Comparison of ENCODE assay signal across 27 mouse cellular contexts in the genomic region with DNA sequence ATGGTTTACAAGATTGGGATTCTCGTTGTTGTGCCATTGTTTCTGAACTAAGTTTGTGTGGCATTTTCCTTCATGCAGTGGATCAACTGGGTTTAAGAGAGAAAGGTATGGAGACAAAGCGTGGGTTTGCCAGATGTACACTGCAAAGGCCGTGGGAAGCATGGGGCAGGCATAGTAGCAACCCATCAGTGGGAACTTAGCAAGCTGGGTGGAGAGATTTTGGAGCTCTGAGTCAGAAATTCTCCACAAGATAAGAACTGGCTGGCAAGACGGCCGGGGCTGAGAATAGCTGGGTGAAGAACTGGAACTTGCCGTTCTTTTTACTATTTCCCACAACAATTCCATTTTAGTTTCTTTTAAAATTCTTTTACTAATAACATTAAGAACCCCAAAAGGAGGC. TPM values are rescaled to one million over a fixed set of nuclear protein-coding genes. Genes with fewer than 3 reads are reported as not detected.
DNase-seq lines count a peak whose midpoint lies in the region; ATAC-seq and TF ChIP-seq lines count a peak whose summit lies in the region.
"Had no signal": no experiment of that assay in that cellular context is flagged by ENCODE, and none has a peak within 500 bp of the region (broad histone marks: within the 10 kb centered on the region; RNA-seq: fewer than 3 reads in every experiment).

No protein-coding gene starts in this region.

- no peaks in the 10 kb centered on the region for H3K27me3 ChIP-seq in heart, embryonic 11.5 days (ENCODE audit: control insufficient read depth, insufficient read depth, low read length)
- H3K27me3 ChIP-seq in myocyte (ENCODE audit: control insufficient read depth, insufficient read depth, insufficient read length): no peaks in the 10 kb centered on the region
- H3K27me3 ChIP-seq in midbrain, embryonic 14.5 days (ENCODE audit: control insufficient read depth, insufficient read depth, low read length): no peaks in the 10 kb centered on the region
- H3K27me3 ChIP-seq: CH12.LX; embryonic facial prominence, embryonic 13.5 days; embryonic facial prominence, embryonic 15.5 days; forebrain, embryonic 13.5 days; forebrain, embryonic 15.5 days had no signal

- ATAC-seq in heart, embryonic 11.5 days (replicated peaks; ENCODE audit: insufficient number of reproducible peaks, low FRiP score, low TSS enrichment): no peak
- ATAC-seq in midbrain, embryonic 14.5 days (ENCODE audit: low FRiP score, low TSS enrichment): no peak
- ATAC-seq: CD4-positive, CD25-positive, alpha-beta regulatory T cell, adult 4 months; forebrain, embryonic 13.5 days; forebrain, embryonic 15.5 days; forebrain, postnatal 0 days had no signal

- peak; percentile 40 for DNase-seq in heart, adult 11 months
- DNase-seq in right cerebral cortex, adult 18-20 months: peak; percentile 15
- no peak for DNase-seq in right cerebral cortex, postnatal 14 days
- DNase-seq in NIH3T3 (ENCODE audit: low read depth): peak; percentile 50
- DNase-seq in midbrain, embryonic 14.5 days: no peak
- DNase-seq in embryo, embryonic 10 days (ENCODE audit: low spot score): no peak
- DNase-seq: adrenal gland, adult 2 months; adrenal gland, postnatal 10 days; adrenal gland, postnatal 25 days; B cell, adult 2 months; cerebellum, adult 11-12 months; cerebellum, adult 2 months; cerebellum, adult 9-10 months; cerebellum, postnatal 10 days; cerebellum, postnatal 25 days; embryo, embryonic 11 days; forebrain, postnatal 0 days had no signal

- no peaks in the 10 kb centered on the region for H3K4me1 ChIP-seq in heart, embryonic 11.5 days (ENCODE audit: control insufficient read depth, insufficient read depth, low read length)
- no peaks in the 10 kb centered on the region for H3K4me1 ChIP-seq in midbrain, embryonic 14.5 days (ENCODE audit: control insufficient read depth, insufficient read depth, low read length)
- H3K4me1 ChIP-seq: embryonic facial prominence, embryonic 13.5 days; embryonic facial prominence, embryonic 15.5 days; forebrain, embryonic 13.5 days; forebrain, embryonic 15.5 days had no signal

- 48% methylated on average over 6 of the region's 6 CpGs for WGBS in heart, embryonic 11.5 days (ENCODE audit: insufficient replicate concordance)
- 89% methylated on average over 6 of the region's 6 CpGs for WGBS in midbrain, embryonic 14.5 days

- no peak overlapping the region for H3K4me3 ChIP-seq in heart, embryonic 11.5 days (ENCODE audit: low read depth, low read length)
- no peak overlapping the region for H3K4me3 ChIP-seq in myocyte
- no peak overlapping the region for H3K4me3 ChIP-seq in midbrain, embryonic 14.5 days (replicated peaks; ENCODE audit: low read depth, low read length)
- H3K4me3 ChIP-seq: embryonic facial prominence, embryonic 13.5 days; embryonic facial prominence, embryonic 15.5 days; erythroblast, embryonic 14.5 days; forebrain, embryonic 13.5 days; forebrain, embryonic 15.5 days had no signal

- TF ChIP-seq POLR2A in myocyte (IDR thresholded peaks at IDR 0.05; ENCODE audit: insufficient read length, low read depth): no peak

- no peaks in the 10 kb centered on the region for H3K36me3 ChIP-seq in heart, embryonic 11.5 days (ENCODE audit: control insufficient read depth, insufficient read depth, low read length)
- H3K36me3 ChIP-seq in myocyte (ENCODE audit: control insufficient read depth, insufficient read depth): no peaks in the 10 kb centered on the region
- no peaks in the 10 kb centered on the region for H3K36me3 ChIP-seq in midbrain, embryonic 14.5 days (ENCODE audit: control insufficient read depth, insufficient read depth, low read length)
- H3K36me3 ChIP-seq: embryonic facial prominence, embryonic 13.5 days; embryonic facial prominence, embryonic 15.5 days; forebrain, embryonic 15.5 days; G1E had no signal

- H3K79me2 ChIP-seq in myocyte (ENCODE audit: control insufficient read depth, insufficient read depth): no peaks in the 10 kb centered on the region

- H3K4me2 ChIP-seq in heart, embryonic 11.5 days: no peak overlapping the region
- peak overlapping the region; percentile 13 for H3K4me2 ChIP-seq in myocyte (ENCODE audit: low read depth)
- H3K4me2 ChIP-seq in midbrain, embryonic 14.5 days (ENCODE audit: low read length): no peak overlapping the region
- H3K4me2 ChIP-seq: embryonic facial prominence, embryonic 13.5 days; embryonic facial prominence, embryonic 15.5 days; forebrain, embryonic 13.5 days; forebrain, embryonic 15.5 days had no signal

- no peaks in the 10 kb centered on the region for H3K9me3 ChIP-seq in heart, embryonic 11.5 days (replicated peaks; ENCODE audit: control insufficient read depth, low read length)
- no peaks in the 10 kb centered on the region for H3K9me3 ChIP-seq in midbrain, embryonic 14.5 days (ENCODE audit: control insufficient read depth, low read length)
- H3K9me3 ChIP-seq: embryonic facial prominence, embryonic 13.5 days; embryonic facial prominence, embryonic 15.5 days; forebrain, embryonic 13.5 days; forebrain, embryonic 15.5 days; G1E had no signal

- H3K9ac ChIP-seq in heart, embryonic 11.5 days (ENCODE audit: low read depth, low read length): no peak overlapping the region
- H3K9ac ChIP-seq in midbrain, embryonic 14.5 days (replicated peaks; ENCODE audit: low read length): no peak overlapping the region
- H3K9ac ChIP-seq: embryonic facial prominence, embryonic 13.5 days; embryonic facial prominence, embryonic 15.5 days; forebrain, embryonic 13.5 days; forebrain, embryonic 15.5 days; forebrain, postnatal 0 days had no signal

- H3ac ChIP-seq in myocyte (ENCODE audit: control insufficient read depth, insufficient read length): no peak overlapping the region

- H3K27ac ChIP-seq in heart, embryonic 11.5 days (ENCODE audit: low read depth, low read length): no peak overlapping the region
- H3K27ac ChIP-seq in midbrain, embryonic 14.5 days (replicated peaks; ENCODE audit: low read depth, low read length): no peak overlapping the region
- H3K27ac ChIP-seq: embryonic facial prominence, embryonic 13.5 days; embryonic facial prominence, embryonic 15.5 days; forebrain, embryonic 13.5 days; forebrain, embryonic 15.5 days had no signal

TF ChIP-seq in myocyte, 11 proteins besides CTCF, POLR2A, EP300 and RAD21:
- TF ChIP-seq POLR2AphosphoS2 (IDR thresholded peaks at IDR 0.05; ENCODE audit: insufficient read length, low read depth) (no peak), E2F4 (IDR thresholded peaks at IDR 0.05; ENCODE audit: insufficient read depth) (no peak), REST (IDR thresholded peaks at IDR 0.05; ENCODE audit: insufficient read depth, insufficient read length) (no peak), MYOD1 (IDR thresholded peaks at IDR 0.05; ENCODE audit: control insufficient read depth in 1 of 3, insufficient read length in 2 of 3, low read depth in 2 of 3) (no peak), TCF12 (IDR thresholded peaks at IDR 0.05; ENCODE audit: insufficient read depth, poor library complexity, severe bottlenecking) (no peak), CEBPB (IDR thresholded peaks at IDR 0.05; ENCODE audit: insufficient read depth, poor library complexity, severe bottlenecking) (no peak), TCF3 (IDR thresholded peaks at IDR 0.05; ENCODE audit: insufficient read length, low read depth) (no peak), MAX (IDR thresholded peaks at IDR 0.05; ENCODE audit: low read depth) (no peak), MYOG (IDR thresholded peaks at IDR 0.05; ENCODE audit: control insufficient read depth in 1 of 3, insufficient read depth in 1 of 3, insufficient read length in 2 of 3, low read depth in 2 of 3) (no peak)

RNA-seq across cellular contexts. Expression of a gene that starts 35.8 kb away (rescaled TPM):
- 16.6 and 21.5 TPM in 2 replicates for polyA plus RNA-seq in heart, embryonic 11.5 days (2014; fragmentation: Nextera tagmentation; extraction: Ambion mirVana)
- 6.9 TPM for polyA plus RNA-seq in myocyte (2012; fragmentation: generic; extraction: Trizol)
- 23.2 and 26.3 TPM in 2 replicates for polyA plus RNA-seq in midbrain, embryonic 14.5 days (2014; fragmentation: Nextera tagmentation; extraction: Ambion mirVana)

Comparison
In these comparisons a context has a peak if more than half of its experiments do, and no peak if none do; other contexts are left out.
1. DNase-seq: peak in heart, adult 11 months (single experiment), right cerebral cortex, adult 18-20 months (single experiment) and NIH3T3 (single experiment); none in right cerebral cortex, postnatal 14 days (single experiment), midbrain, embryonic 14.5 days (single experiment) and embryo, embryonic 10 days (single experiment).